Mouse (Mus musculus): ENCODE measurements at regions not wholly inside any gene's neighbourhood (a gene's known extent, or its start where the extent isn't known, plus 50 kb on each side); places are given as distances from the start of the nearest gene placed in this dataset.
A peak's percentile ranks its signal among the peaks of the same experiment; 100 is the strongest.

- H3K4me3 ChIP-seq (ENCODE audit: low read depth, low read length): no peak overlapping the region
- H3K4me2 ChIP-seq (ENCODE audit: low read length): no peak overlapping the region
- no peak overlapping the region for H3K9ac ChIP-seq (ENCODE audit: low read length)
- ATAC-seq (peak; percentile 37; the same call in 1 of the 2 replicates), DNase-seq (ENCODE audit: low spot score) (peak; percentile 49)
- WGBS: 89% methylated on average over 3 of the region's 3 CpGs
- peaks cover 3% of the 10 kb centered on the region; the same call in 1 of the 2 replicates for H3K4me1 ChIP-seq (ENCODE audit: control insufficient read depth, insufficient read depth, low read length)
- no peaks in the 10 kb centered on the region for H3K36me3 ChIP-seq (ENCODE audit: control insufficient read depth, insufficient read depth, low read length)
- no peaks in the 10 kb centered on the region for H3K9me3 ChIP-seq (replicated peaks; ENCODE audit: control insufficient read depth, low read length)
- no peak overlapping the region for H3K27ac ChIP-seq (ENCODE audit: low read depth, low read length)
- no peaks in the 10 kb centered on the region for H3K27me3 ChIP-seq (replicated peaks; ENCODE audit: control insufficient read depth, insufficient read depth, low read length)
Observed at GRCm38 (mm10) chr5:64485043-64485442, 318.1 kb upstream of the Klf3 start.

- WGBS: 97% methylated on average over 6 of the region's 6 CpGs
- H3K36me3 ChIP-seq (ENCODE audit: control insufficient read depth, insufficient read depth, low read length): no peaks in the 10 kb centered on the region
- H3K4me3 ChIP-seq (ENCODE audit: low read depth, low read length): no peak overlapping the region
- ATAC-seq: no peak
- DNase-seq (ENCODE audit: low spot score): no peak
- no peak overlapping the region for H3K9ac ChIP-seq (ENCODE audit: low read length)
- H3K4me2 ChIP-seq (ENCODE audit: low read length): no peak overlapping the region
- H3K27ac ChIP-seq (ENCODE audit: low read depth, low read length): no peak overlapping the region
- no peaks in the 10 kb centered on the region for H3K9me3 ChIP-seq (replicated peaks; ENCODE audit: control insufficient read depth, low read length)
- no peaks in the 10 kb centered on the region for H3K27me3 ChIP-seq (replicated peaks; ENCODE audit: control insufficient read depth, insufficient read depth, low read length)
- peaks cover 9% of the 10 kb centered on the region for H3K4me1 ChIP-seq (ENCODE audit: control insufficient read depth, insufficient read depth, low read length)
Observed at GRCm38 (mm10) chr5:64485856-64486255, 317.3 kb upstream of the Klf3 start.

DNA sequence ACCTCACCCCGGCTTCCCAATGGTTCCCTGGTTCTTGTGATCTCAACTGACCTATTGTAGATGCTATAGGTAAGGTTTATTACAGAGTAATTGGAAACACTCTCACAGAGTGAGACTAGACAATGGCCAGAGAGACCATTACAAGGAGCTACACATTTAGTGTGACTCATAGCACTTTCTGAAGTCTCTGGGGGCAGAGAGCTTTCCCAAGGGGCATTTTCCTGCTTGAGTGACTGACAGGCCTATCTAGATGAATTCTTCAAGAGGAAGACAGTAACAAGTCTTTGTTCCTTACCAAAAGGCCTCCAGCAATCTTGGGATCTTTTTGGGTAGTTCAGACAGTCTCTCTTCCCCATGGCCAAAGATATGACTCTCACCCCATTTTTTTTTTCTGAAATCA, 316.4 kb upstream of the Klf3 start:
- Histone ChIP-seq H3K9me3 (replicated peaks; ENCODE audit: control insufficient read depth, low read length) (no peaks in the 10 kb centered on the region), H3K36me3 (ENCODE audit: control insufficient read depth, insufficient read depth, low read length) (no peaks in the 10 kb centered on the region), H3K4me3 (ENCODE audit: low read depth, low read length) (no peak overlapping the region), H3K4me1 (ENCODE audit: control insufficient read depth, insufficient read depth, low read length) (peaks cover 9% of the 10 kb centered on the region), H3K27ac (ENCODE audit: low read depth, low read length) (no peak overlapping the region), H3K27me3 (replicated peaks; ENCODE audit: control insufficient read depth, insufficient read depth, low read length) (no peaks in the 10 kb centered on the region), H3K4me2 (ENCODE audit: low read length) (no peak overlapping the region), H3K9ac (ENCODE audit: low read length) (no peak overlapping the region)
- DNase-seq (ENCODE audit: low spot score) (no peak), ATAC-seq (no peak)
- 94% methylated on average over 1 of the region's 1 CpGs for WGBS

DNA sequence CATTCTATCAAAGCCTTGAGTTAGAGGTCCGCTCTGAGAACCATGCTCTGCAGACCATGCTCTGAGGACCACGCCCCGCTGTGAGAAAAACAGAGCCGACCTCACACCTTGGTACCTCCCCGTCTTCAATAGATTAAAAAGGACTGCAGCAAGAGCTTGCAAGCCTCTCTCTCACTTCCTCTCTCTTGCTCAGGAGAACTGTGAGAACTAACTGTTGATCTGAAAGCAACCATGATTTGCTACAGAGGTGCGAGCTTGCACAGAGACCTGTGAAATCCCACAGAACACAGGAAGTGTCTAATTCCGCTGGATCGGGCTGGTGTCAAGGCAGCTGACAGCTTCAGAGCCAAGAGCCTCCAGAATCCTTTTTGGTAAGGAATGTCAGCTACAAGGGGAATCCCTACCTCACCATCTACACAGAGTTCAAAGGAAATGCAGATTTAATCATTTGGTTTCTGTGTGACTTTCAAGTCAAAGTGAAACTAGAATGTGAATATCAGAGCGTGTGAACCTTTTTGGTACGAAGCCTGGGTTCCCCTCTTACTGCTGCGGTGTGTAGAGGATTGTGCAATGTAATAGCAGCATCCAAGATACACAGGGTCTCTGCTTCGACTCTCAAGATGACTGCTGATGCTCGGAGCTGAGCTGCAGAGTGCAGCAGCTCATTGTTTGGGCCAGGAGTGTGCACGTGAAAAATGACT, 315.3 kb upstream of the Klf3 start:
- H3K4me2 ChIP-seq (ENCODE audit: low read length): no peak overlapping the region
- DNase-seq (ENCODE audit: low spot score): no peak
- ATAC-seq: no peak
- peaks cover 9% of the 10 kb centered on the region for H3K4me1 ChIP-seq (ENCODE audit: control insufficient read depth, insufficient read depth, low read length)
- no peaks in the 10 kb centered on the region for H3K27me3 ChIP-seq (replicated peaks; ENCODE audit: control insufficient read depth, insufficient read depth, low read length)
- H3K9me3 ChIP-seq (replicated peaks; ENCODE audit: control insufficient read depth, low read length): no peaks in the 10 kb centered on the region
- H3K36me3 ChIP-seq (ENCODE audit: control insufficient read depth, insufficient read depth, low read length): no peaks in the 10 kb centered on the region
- H3K4me3 ChIP-seq (ENCODE audit: low read depth, low read length): no peak overlapping the region
- WGBS: 90% methylated on average over 14 of the region's 14 CpGs
- no peak overlapping the region for H3K27ac ChIP-seq (ENCODE audit: low read depth, low read length)
- no peak overlapping the region for H3K9ac ChIP-seq (ENCODE audit: low read length)

DNA sequence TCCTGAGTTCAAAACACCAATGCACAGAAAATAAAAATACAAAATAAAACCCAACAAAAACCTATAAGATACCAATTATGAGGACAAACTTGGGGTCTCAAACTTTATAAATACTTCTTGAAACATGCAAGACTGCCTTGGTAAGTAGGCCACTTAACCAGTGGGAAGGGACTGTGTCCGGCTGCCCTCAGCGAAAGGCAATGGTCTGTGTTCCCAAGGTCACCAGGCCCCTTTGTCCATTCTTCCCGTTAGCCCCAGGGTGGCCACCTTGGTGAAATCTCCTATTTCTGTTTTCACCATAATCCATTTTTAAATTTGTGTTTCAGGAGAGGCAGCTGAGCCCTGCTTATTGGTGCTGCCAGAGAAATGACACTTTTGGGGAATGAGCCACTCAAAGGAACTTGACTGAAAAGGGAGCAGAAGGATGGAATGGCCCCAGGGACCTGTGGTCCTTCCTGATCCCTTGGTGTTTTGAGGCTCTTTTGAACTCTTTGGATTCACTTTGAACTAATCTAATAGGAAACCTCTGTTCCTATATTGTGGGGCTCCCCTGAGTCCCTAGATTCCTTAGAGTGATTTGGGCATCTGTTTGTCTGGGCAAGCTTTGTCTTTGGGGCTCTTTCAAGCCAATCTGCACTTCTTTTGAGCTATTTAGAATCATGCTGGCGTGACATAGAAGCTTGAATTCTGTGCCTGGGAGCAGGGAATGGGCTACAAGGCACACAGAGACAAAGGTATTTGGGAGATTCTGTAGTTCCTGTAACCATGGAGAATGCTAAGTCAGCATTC, 313.3 kb upstream of the Klf3 start:
- no peaks in the 10 kb centered on the region for H3K27me3 ChIP-seq (replicated peaks; ENCODE audit: control insufficient read depth, insufficient read depth, low read length)
- 32% methylated on average over 4 of the region's 4 CpGs for WGBS
- no peaks in the 10 kb centered on the region for H3K9me3 ChIP-seq (replicated peaks; ENCODE audit: control insufficient read depth, low read length)
- no peaks in the 10 kb centered on the region for H3K36me3 ChIP-seq (ENCODE audit: control insufficient read depth, insufficient read depth, low read length)
- 0 out of 2 replicates have a peak overlapping the region, but pooled peaks have one; percentile 22 for H3K27ac ChIP-seq (ENCODE audit: low read depth, low read length)
- peaks cover 9% of the 10 kb centered on the region for H3K4me1 ChIP-seq (ENCODE audit: control insufficient read depth, insufficient read depth, low read length)
- H3K4me3 ChIP-seq (ENCODE audit: low read depth, low read length): no peak overlapping the region
- no peak overlapping the region for H3K4me2 ChIP-seq (ENCODE audit: low read length)
- ATAC-seq: peak; percentile 57
- H3K9ac ChIP-seq (ENCODE audit: low read length): no peak overlapping the region
- peak; percentile 41 for DNase-seq (ENCODE audit: low spot score)

GRCm38 (mm10) chr5:64490445-64490950, 312.7 kb upstream of the Klf3 start:
- H3K9ac ChIP-seq (ENCODE audit: low read length): no peak overlapping the region
- no peak overlapping the region for H3K4me3 ChIP-seq (ENCODE audit: low read depth, low read length)
- no peaks in the 10 kb centered on the region for H3K9me3 ChIP-seq (replicated peaks; ENCODE audit: control insufficient read depth, low read length)
- DNase-seq (ENCODE audit: low spot score) (no peak), ATAC-seq (peak; percentile 29)
- 0 out of 2 replicates have a peak overlapping the region, but pooled peaks have one; percentile 22 for H3K27ac ChIP-seq (ENCODE audit: low read depth, low read length)
- no peak overlapping the region for H3K4me2 ChIP-seq (ENCODE audit: low read length)
- H3K36me3 ChIP-seq (ENCODE audit: control insufficient read depth, insufficient read depth, low read length): no peaks in the 10 kb centered on the region
- H3K27me3 ChIP-seq (replicated peaks; ENCODE audit: control insufficient read depth, insufficient read depth, low read length): no peaks in the 10 kb centered on the region
- WGBS: 28% methylated on average over 5 of the region's 5 CpGs
- H3K4me1 ChIP-seq (ENCODE audit: control insufficient read depth, insufficient read depth, low read length): peaks cover 9% of the 10 kb centered on the region

- Histone ChIP-seq H3K27me3 (replicated peaks; ENCODE audit: control insufficient read depth, insufficient read depth, low read length) (no peaks in the 10 kb centered on the region), H3K4me2 (ENCODE audit: low read length) (no peak overlapping the region), H3K4me3 (ENCODE audit: low read depth, low read length) (no peak overlapping the region), H3K9me3 (replicated peaks; ENCODE audit: control insufficient read depth, low read length) (no peaks in the 10 kb centered on the region), H3K36me3 (ENCODE audit: control insufficient read depth, insufficient read depth, low read length) (no peaks in the 10 kb centered on the region), H3K4me1 (ENCODE audit: control insufficient read depth, insufficient read depth, low read length) (peaks cover 9% of the 10 kb centered on the region), H3K9ac (ENCODE audit: low read length) (no peak overlapping the region), H3K27ac (ENCODE audit: low read depth, low read length) (no peak overlapping the region)
- DNase-seq (ENCODE audit: low spot score) (no peak), ATAC-seq (no peak)
- 94% methylated on average over 4 of the region's 4 CpGs for WGBS
Observed at GRCm38 (mm10) chr5:64494429-64494828, 308.8 kb upstream of the Klf3 start.

DNA sequence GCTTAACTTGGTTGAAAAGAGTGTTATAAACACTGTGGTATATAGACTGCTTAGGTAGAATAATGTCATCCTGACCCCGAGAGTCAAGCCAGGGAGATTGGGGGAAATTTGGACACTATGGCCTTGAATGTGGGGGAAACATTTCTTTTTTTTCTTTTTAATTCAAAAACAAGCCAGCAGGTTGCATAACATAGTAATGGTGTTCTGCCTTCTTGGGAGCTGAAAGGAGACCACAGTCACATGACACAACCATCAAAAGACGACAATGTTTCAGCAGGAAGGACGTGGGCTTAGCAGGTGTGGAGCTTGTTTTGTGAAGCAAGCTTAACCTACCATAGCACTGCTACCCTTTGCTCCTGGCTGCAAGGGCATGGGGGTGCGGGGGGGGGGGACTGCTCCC, 306.3 kb upstream of the Klf3 start:
- Histone ChIP-seq H3K4me3 (ENCODE audit: low read depth, low read length) (no peak overlapping the region), H3K27ac (ENCODE audit: low read depth, low read length) (no peak overlapping the region), H3K4me1 (ENCODE audit: control insufficient read depth, insufficient read depth, low read length) (no peaks in the 10 kb centered on the region), H3K36me3 (ENCODE audit: control insufficient read depth, insufficient read depth, low read length) (no peaks in the 10 kb centered on the region), H3K4me2 (ENCODE audit: low read length) (no peak overlapping the region), H3K27me3 (replicated peaks; ENCODE audit: control insufficient read depth, insufficient read depth, low read length) (no peaks in the 10 kb centered on the region), H3K9me3 (replicated peaks; ENCODE audit: control insufficient read depth, low read length) (no peaks in the 10 kb centered on the region), H3K9ac (ENCODE audit: low read length) (no peak overlapping the region)
- 85% methylated on average over 4 of the region's 4 CpGs for WGBS
- no peak for ATAC-seq
- DNase-seq (ENCODE audit: low spot score): no peak

DNA sequence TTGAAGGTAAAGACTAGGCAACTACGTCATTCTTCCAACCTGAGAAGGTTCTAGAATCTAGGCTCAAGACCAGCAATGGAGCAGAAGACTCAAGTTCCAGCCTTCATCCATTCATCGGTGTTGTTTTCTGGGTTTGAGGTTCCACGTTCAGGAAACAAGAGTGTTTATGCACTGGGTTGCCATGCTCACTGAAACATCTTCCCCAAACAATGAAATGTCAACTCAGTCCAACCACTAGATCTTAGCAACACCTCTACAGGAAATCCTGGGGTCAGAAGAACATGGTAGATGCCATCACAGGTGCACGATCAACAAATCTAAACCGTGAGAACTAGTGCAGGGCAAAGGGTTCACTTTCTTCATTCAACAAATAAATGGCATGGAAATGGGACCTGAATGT, 304.8 kb upstream of the Klf3 start:
- Histone ChIP-seq H3K27me3 (replicated peaks; ENCODE audit: control insufficient read depth, insufficient read depth, low read length) (no peaks in the 10 kb centered on the region), H3K4me3 (ENCODE audit: low read depth, low read length) (no peak overlapping the region), H3K36me3 (ENCODE audit: control insufficient read depth, insufficient read depth, low read length) (no peaks in the 10 kb centered on the region), H3K4me1 (ENCODE audit: control insufficient read depth, insufficient read depth, low read length) (peaks cover under 1% of the 10 kb centered on the region), H3K4me2 (ENCODE audit: low read length) (no peak overlapping the region), H3K9me3 (replicated peaks; ENCODE audit: control insufficient read depth, low read length) (no peaks in the 10 kb centered on the region), H3K27ac (ENCODE audit: low read depth, low read length) (no peak overlapping the region), H3K9ac (ENCODE audit: low read length) (no peak overlapping the region)
- ATAC-seq: no peak
- no peak for DNase-seq (ENCODE audit: low spot score)
- WGBS: 95% methylated on average over 5 of the region's 5 CpGs

Measured in forebrain, embryonic 14.5 days (tissue).